Mouse (Mus musculus) urinary bladder, postnatal 10 days (tissue): ENCODE measurements around the gene Nlrp4e.
"Not testable (repeated sequence)": the region's sequence is repeated elsewhere in the genome, so short reads cannot be mapped to it uniquely, and the experiment has no call there.

Experiments
- DNase-seq: peaks from one replicate; pipeline ENCODE4 v3.0.0; 2022; ENCODE audit warnings: low spot score

Gene Nlrp4e

DNA sequence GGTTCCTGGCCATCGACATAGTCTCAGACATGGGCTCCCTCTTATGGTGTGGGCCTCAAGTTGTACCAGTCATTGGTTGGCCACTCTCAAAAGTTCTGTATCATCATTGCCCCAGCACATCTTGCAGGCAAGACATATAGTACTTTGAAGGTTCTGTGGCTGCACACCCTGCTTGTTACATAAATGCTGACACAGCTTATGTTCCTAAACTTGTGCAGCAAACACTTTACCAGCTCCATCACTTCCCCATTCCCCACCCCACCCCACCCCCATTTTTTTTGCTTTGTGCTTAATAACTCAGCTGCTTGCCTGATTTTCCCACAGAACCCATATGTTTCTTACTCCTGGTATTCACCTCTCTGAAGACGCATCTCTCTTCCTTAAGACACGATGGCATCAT is at the start of gene Nlrp4e:
Nlrp4e (plus strand) TSS at position 301 of the 400 bp plus-strand sequence.
- not testable (repeated sequence) for DNase-seq

DNA sequence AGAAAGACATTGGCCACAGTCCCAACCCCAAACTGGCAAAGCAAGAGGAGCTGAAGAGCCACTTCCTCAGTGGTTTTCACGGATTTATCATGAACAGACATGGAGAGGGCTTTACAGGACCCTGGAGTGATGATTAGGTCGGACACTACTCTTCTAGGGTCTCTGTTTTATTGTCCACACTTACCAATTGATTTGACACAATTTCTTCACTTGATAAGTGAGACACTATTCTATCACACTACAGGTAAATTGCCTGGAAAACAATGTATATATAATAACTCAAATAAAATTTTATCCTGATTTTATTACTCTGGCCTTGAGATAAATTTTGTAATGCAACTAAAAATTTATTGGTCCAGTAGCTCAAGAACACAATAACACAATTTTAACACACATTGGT is 49.4 kb upstream of the Nlrp4e start, which contains the start of gene Vmn1r166:
Vmn1r166 (minus strand) TSS at position 101 of the 400 bp plus-strand sequence.
- not testable (repeated sequence) for DNase-seq

DNA sequence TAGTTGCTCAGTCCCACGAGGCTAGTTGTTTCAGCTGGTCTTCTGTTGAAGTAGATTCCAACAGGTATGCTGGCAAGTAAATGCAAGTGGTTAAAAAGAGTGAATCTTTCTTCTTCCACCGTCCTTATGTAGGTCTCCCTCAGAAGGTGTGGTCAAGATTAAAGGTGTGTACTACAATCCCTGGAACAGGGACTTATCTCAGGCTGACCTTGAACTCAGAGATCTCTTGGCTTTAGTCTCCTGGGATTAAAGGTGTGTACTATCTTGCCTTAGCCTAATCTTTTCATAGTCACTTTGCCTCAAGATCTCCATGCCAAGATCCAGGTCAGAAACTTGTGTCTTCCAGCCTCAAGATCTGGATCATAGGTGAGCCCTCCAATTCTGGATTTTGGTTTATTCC is 22.2 kb upstream of the Nlrp4e start, which contains the start of gene Gm6902:
Gm6902 (minus strand) TSS at position 101 of the 400 bp plus-strand sequence.
- not testable (repeated sequence) for DNase-seq

DNA sequence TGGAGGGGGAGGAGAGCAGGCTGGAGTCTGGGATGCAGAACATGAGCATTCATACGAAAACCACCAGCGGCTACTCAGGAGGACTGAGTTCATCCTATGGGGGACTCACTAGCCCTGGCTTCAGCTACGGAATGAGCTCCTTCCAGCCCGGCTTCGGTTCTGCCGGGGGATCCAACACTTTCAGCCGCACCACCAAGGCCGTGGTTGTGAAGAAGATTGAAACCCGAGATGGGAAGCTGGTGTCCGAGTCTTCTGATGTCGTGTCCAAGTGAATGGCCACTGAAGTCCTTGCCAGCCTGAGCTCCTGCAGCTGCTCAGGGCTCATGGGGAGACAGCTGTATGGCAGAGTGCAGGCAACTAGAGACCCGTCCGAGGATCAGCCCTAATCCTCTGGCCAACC is 57.3 kb downstream of the Nlrp4e start:
- not testable (repeated sequence) for DNase-seq

DNA sequence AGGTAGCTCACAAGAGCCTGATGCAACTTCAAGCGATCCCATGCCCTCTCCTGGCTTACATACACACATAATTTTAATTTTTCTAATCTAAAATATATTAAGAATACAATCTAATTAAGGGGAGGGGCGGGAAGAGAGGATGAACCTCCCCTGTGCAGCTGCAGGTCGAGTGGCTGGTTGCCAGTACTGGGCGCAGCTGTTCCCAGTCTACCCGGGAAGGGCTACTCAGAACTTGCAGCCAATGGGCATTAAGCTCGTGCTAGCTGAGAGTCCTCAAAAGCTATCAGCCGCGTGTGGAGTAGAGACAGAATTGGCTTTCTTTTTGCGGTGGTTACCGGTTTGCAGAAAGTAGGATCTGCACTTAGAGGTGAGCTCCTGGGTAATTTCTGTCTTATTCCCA is 84.6 kb downstream of the Nlrp4e start, which contains the start of gene Nlrp5:
Nlrp5 (plus strand) TSS at position 301 of the 400 bp plus-strand sequence.
- DNase-seq: no peak
